ENCODE assay signal across 8 mouse cellular contexts in genomic region chr10:80679556-80680259, GRCm38 (mm10). TPM values are rescaled to one million over a fixed set of nuclear protein-coding genes. Genes with fewer than 3 reads are reported as not detected.
A peak's percentile ranks its signal among the peaks of the same experiment; 100 is the strongest.
DNase-seq lines count a peak whose midpoint lies in the region; ATAC-seq lines count a peak whose summit lies in the region.

No protein-coding gene starts in this region.

- WGBS in kidney, embryonic 16.5 days: 22% methylated on average over 9 of the region's 9 CpGs
- 67% methylated on average over 9 of the region's 9 CpGs for WGBS in forebrain, embryonic 15.5 days
- 52% methylated on average over 9 of the region's 9 CpGs for WGBS in liver, embryonic 16.5 days (ENCODE audit: insufficient replicate concordance)

- no peak overlapping the region for H3K4me3 ChIP-seq in kidney, embryonic 16.5 days (ENCODE audit: low read length)
- H3K4me3 ChIP-seq in forebrain, embryonic 15.5 days: no peak overlapping the region
- H3K4me3 ChIP-seq in liver, embryonic 16.5 days (ENCODE audit: low read depth, low read length): no peak overlapping the region

- no peaks in the 10 kb centered on the region for H3K9me3 ChIP-seq in kidney, embryonic 16.5 days (ENCODE audit: low read length)
- no peaks in the 10 kb centered on the region for H3K9me3 ChIP-seq in forebrain, embryonic 15.5 days
- no peaks in the 10 kb centered on the region for H3K9me3 ChIP-seq in liver, embryonic 16.5 days (replicated peaks; ENCODE audit: control insufficient read depth, low read length)

- 0 out of 2 replicates have a peak, but pooled peaks cover 3% of the 10 kb centered on the region for H3K36me3 ChIP-seq in kidney, embryonic 16.5 days (ENCODE audit: insufficient read depth, low read length)
- peaks cover 13% of the 10 kb centered on the region for H3K36me3 ChIP-seq in forebrain, embryonic 15.5 days
- no peaks in the 10 kb centered on the region for H3K36me3 ChIP-seq in liver, embryonic 16.5 days (ENCODE audit: control insufficient read depth, insufficient read depth)

- no peaks in the 10 kb centered on the region for H3K27me3 ChIP-seq in kidney, embryonic 16.5 days (ENCODE audit: insufficient read depth, low read length)
- no peaks in the 10 kb centered on the region for H3K27me3 ChIP-seq in forebrain, embryonic 15.5 days
- no peaks in the 10 kb centered on the region for H3K27me3 ChIP-seq in liver, embryonic 16.5 days (ENCODE audit: control insufficient read depth, insufficient read depth, low read depth, low read length)

- peak overlapping the region; percentile 33 for H3K9ac ChIP-seq in kidney, embryonic 16.5 days (replicated peaks; ENCODE audit: low read length)
- H3K9ac ChIP-seq in forebrain, embryonic 15.5 days (replicated peaks): no peak overlapping the region
- H3K9ac ChIP-seq in liver, embryonic 16.5 days (ENCODE audit: low read depth, low read length): peak overlapping the region; percentile 73

- ATAC-seq in kidney, embryonic 16.5 days (ENCODE audit: low FRiP score, low TSS enrichment): no peak
- no peak for ATAC-seq in forebrain, embryonic 15.5 days (replicated peaks)
- no peak for ATAC-seq in liver, embryonic 16.5 days (ENCODE audit: low read depth)

- H3K27ac ChIP-seq in kidney, embryonic 16.5 days (ENCODE audit: low read length): peak overlapping the region; percentile 99
- H3K27ac ChIP-seq in forebrain, embryonic 15.5 days (replicated peaks): peak overlapping the region; percentile 94
- peak overlapping the region; percentile 100 for H3K27ac ChIP-seq in liver, embryonic 16.5 days (ENCODE audit: low read length)

- DNase-seq in kidney, postnatal 14 days: no peak
- peak; percentile 62 for DNase-seq in adrenal gland, adult 8-10 months
- DNase-seq in right cerebral cortex, postnatal 25 days: no peak
- no peak for DNase-seq in layer of hippocampus, adult 9-11 months
- DNase-seq in testis, postnatal 10 days (ENCODE audit: low spot score): no peak

- H3K4me2 ChIP-seq in kidney, embryonic 16.5 days (replicated peaks; ENCODE audit: low read depth, low read length): no peak overlapping the region
- H3K4me2 ChIP-seq in forebrain, embryonic 15.5 days (replicated peaks): no peak overlapping the region
- H3K4me2 ChIP-seq in liver, embryonic 16.5 days (ENCODE audit: low read depth, low read length): 0 out of 2 replicates have a peak overlapping the region, but pooled peaks have one; percentile 80

- H3K4me1 ChIP-seq in kidney, embryonic 16.5 days (ENCODE audit: insufficient read depth, low read length): peaks cover 42% of the 10 kb centered on the region
- H3K4me1 ChIP-seq in forebrain, embryonic 15.5 days: peaks cover 37% of the 10 kb centered on the region
- H3K4me1 ChIP-seq in liver, embryonic 16.5 days (ENCODE audit: control insufficient read depth, low read depth, low read length): peaks cover 55% of the 10 kb centered on the region

RNA-seq across cellular contexts. Expression of gene Mknk2, which starts 1.8 kb away (rescaled TPM):
- polyA plus RNA-seq in kidney, embryonic 16.5 days (2015; fragmentation: Nextera tagmentation; extraction: Ambion mirVana): 71.1 and 108 TPM in 2 replicates
- total RNA-seq in adrenal gland, adult 8-10 months (2022): 100 to 1,000 TPM; 106 to 157 (median 123) TPM
- polyA plus RNA-seq in forebrain, embryonic 15.5 days (2015; fragmentation: Nextera tagmentation; extraction: Ambion mirVana): 60.9 and 64.8 TPM in 2 replicates
- polyA plus RNA-seq in liver, embryonic 16.5 days (2015; fragmentation: Nextera tagmentation; extraction: Ambion mirVana): 41.5 and 54.4 TPM in 2 replicates

RNA-seq across cellular contexts. Expression of gene Mob3a, which starts 22.1 kb away (rescaled TPM):
- 43.1 and 43.2 TPM in 2 replicates for polyA plus RNA-seq in kidney, embryonic 16.5 days (2015; fragmentation: Nextera tagmentation; extraction: Ambion mirVana)
- 10 to 100 TPM; 16.2 to 33.5 (median 25.7) TPM for total RNA-seq in adrenal gland, adult 8-10 months (2022)
- polyA plus RNA-seq in forebrain, embryonic 15.5 days (2015; fragmentation: Nextera tagmentation; extraction: Ambion mirVana): 52.6 and 55.1 TPM in 2 replicates
- polyA plus RNA-seq in liver, embryonic 16.5 days (2015; fragmentation: Nextera tagmentation; extraction: Ambion mirVana): 26.1 and 27.4 TPM in 2 replicates

RNA-seq across cellular contexts. Expression of gene Izumo4, which starts 22.3 kb away (rescaled TPM):
- polyA plus RNA-seq in kidney, embryonic 16.5 days (2015; fragmentation: Nextera tagmentation; extraction: Ambion mirVana): 23.3 and 23.8 TPM in 2 replicates
- 10 to 100 TPM; 19.3 to 46.2 (median 33.3) TPM for total RNA-seq in adrenal gland, adult 8-10 months (2022)
- polyA plus RNA-seq in forebrain, embryonic 15.5 days (2015; fragmentation: Nextera tagmentation; extraction: Ambion mirVana): 33.4 and 35.2 TPM in 2 replicates
- 9.3 and 10.4 TPM in 2 replicates for polyA plus RNA-seq in liver, embryonic 16.5 days (2015; fragmentation: Nextera tagmentation; extraction: Ambion mirVana)

RNA-seq across cellular contexts. Expression of gene Btbd2, which starts 22.8 kb away (rescaled TPM):
- polyA plus RNA-seq in kidney, embryonic 16.5 days (2015; fragmentation: Nextera tagmentation; extraction: Ambion mirVana): 21.0 and 74.8 TPM in 2 replicates
- 10 to 100 TPM; 63.4 to 94.6 (median 79.1) TPM for total RNA-seq in adrenal gland, adult 8-10 months (2022)
- polyA plus RNA-seq in forebrain, embryonic 15.5 days (2015; fragmentation: Nextera tagmentation; extraction: Ambion mirVana): 83.4 and 87.5 TPM in 2 replicates
- 2.8 and 5.1 TPM in 2 replicates for polyA plus RNA-seq in liver, embryonic 16.5 days (2015; fragmentation: Nextera tagmentation; extraction: Ambion mirVana)

RNA-seq across cellular contexts. Expression of gene Csnk1g2, which starts 57.1 kb away (rescaled TPM):
- polyA plus RNA-seq in kidney, embryonic 16.5 days (2015; fragmentation: Nextera tagmentation; extraction: Ambion mirVana): 30.8 and 93.6 TPM in 2 replicates
- total RNA-seq in adrenal gland, adult 8-10 months (2022): 100 to 1,000 TPM; 157 to 173 (median 165) TPM
- polyA plus RNA-seq in forebrain, embryonic 15.5 days (2015; fragmentation: Nextera tagmentation; extraction: Ambion mirVana): 117 and 126 TPM in 2 replicates
- 5.0 and 9.8 TPM in 2 replicates for polyA plus RNA-seq in liver, embryonic 16.5 days (2015; fragmentation: Nextera tagmentation; extraction: Ambion mirVana)
